Mouse (Mus musculus) ES-Bruce4 (cell line): Measurements from ENCODE around the gene Tshz2.

Source experiments
- CTCF ChIP-seq: IDR thresholded peaks from one replicate; pipeline ENCODE4 v1.8.1; 2011; ENCODE audit warnings: low read depth, low read length
- EP300 ChIP-seq: IDR thresholded peaks from 2 replicates; pipeline ENCODE4 v1.6.1; 2011; ENCODE audit warnings: low read depth, low read length; ENCODE audit not compliant: insufficient read depth
- POLR2A ChIP-seq: IDR thresholded peaks from one replicate; pipeline ENCODE4 v1.8.1; 2011; ENCODE audit warnings: low read length; ENCODE audit not compliant: insufficient read depth

DNA sequence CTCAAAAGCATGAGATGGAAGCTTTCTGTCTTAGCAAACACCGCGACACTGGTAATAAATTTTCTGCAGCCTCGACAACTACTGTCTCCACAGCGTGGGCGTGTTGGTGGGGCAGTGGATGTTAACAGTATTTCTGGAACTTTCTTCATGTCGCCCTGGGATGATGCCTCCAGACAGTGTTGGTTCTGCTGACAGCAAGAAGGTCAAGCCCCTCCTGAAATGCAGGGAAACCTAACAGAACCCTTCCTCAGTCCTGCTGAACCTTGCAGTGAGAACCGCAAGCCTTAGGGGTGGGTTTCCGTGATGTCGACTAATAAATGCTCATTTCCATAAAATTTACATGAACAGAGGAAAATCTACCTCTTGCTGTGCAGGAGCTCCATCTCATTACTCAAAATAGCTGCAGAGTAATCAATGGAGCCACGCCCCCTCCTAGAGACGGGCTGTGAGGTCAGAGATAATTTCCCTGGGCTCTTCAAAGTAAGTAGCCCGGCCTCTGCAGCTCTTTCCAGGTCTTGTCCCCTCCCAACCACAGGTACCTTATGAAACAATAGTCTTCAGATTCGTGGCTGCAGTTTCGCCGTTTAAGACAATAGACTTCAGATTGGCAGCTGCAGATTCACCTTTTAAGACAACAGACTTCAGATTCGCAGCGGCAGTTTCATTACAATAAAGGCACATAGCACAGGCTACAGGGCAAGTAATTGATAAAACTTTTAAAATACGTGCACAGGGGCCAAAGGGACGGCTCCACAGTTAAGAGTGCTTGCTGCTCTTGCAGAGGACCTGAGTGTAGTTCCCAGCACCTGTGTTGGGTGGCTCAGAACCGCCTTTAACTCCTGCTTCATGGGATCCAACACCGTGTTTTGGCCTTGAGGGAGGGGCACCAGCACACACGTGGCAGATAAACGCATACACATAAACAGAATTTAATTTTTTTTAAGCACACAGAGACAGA, 297.0 kb downstream of the Tshz2 start:
- no peak for TF ChIP-seq CTCF
- no peak for TF ChIP-seq POLR2A
- no peak for TF ChIP-seq EP300
